Mouse (Mus musculus) adipocyte (in vitro differentiated cells): ENCODE measurements around the gene Cpne8.

Source experiments
- DNase-seq: peaks from one replicate; pipeline ENCODE4 v3.0.0-alpha.2; 2016; ENCODE audit warnings: low spot score

The Cpne8 gene

DNA sequence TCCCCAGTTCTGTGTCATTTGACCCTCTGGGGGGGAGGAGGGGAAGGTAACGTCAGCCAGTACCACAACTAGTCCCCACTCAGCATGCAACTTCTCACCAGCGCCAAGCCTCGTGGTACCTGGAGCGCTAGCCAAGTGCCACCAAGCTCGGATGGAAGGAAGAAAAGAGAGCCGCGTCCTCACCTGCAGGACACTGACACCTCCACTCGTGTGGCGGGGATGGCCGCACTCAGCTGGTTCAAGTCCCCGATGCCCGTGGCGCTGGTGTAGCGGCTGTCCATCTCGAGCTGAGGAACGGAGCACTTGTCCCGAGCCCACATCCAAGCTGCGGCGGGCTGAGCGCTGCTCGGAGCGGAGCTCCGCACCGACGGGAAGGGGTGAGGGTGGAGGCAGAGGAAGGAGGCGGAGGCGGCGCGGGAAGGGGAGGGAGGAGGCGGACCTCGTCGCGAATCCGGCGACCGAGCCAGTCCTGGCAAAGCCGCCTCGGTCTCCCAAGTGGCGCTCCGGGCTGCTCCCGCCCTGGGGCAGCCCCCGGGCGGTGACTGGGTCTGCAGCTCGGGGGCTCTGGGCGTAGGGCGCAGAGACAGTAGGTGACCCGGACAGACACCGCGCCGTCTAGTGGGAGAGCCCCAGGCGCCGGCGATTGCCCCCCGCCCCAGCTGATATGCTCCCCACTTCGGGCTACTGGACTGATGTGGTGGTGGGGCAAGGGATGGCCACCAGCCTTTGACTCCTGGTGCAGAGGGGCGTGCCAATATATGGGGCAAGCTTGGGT is at the start of gene Cpne8:
TSS of gene Cpne8 (minus strand) at position 448 of the 775 bp plus-strand sequence.
- DNase-seq = no peak

DNA sequence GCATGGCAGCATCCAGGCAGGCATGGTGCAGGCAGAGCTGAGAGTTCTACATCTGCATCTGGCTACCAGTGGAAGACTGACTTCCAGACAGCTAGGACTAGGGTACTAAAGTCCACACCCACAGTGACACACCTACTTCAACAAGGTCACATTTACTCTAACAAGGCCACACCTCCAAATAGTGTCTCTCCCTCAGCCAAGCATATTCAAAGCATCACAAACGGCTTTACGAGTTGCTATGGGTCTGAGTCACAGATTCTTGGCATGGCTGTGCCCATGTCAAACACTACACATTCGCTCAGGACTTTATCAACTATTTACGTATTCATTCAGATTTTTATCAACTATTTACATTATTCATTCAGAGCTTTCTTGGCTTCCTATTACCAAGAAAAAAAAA is 38.5 kb upstream of the Cpne8 start:
- DNase-seq = no peak

DNA sequence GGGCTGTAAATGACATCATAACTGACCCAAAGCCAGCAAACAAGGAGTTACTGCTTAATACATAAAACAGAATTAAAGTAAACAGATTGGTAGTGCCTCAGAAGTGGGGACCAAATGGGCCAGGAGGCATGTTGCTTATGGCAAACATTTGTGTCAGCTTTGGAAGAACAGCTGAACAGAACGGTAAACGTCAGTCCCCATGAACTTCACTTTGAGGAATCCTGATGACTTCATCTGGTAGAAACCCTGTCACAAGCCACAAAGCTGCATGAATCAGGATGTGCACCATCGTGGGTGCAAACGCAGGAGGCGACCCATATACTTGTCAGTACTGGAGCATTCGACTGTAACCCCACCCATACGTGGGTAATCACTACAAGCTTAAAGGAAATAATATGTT is 30.1 kb upstream of the Cpne8 start:
- no peak for DNase-seq

DNA sequence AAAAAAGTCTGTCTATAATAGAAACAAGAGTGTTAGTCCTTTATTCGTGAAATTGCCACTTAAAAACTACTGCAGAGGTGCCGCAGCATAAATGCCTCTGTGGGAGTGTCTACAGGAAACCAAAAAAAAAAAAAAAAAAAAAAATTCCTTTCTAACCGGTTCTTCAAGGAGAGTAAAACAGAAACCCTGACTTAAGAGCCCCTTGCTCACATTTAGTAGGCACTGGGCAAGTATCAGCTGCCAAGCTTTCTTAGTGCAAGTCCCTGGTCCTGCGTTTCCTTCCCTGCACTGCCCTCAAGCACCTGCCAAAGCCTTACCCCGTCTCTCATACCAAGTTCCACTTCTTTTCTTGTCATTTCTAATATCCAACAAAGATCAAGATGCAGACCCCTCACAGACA is 25.1 kb upstream of the Cpne8 start:
- DNase-seq = no peak

DNA sequence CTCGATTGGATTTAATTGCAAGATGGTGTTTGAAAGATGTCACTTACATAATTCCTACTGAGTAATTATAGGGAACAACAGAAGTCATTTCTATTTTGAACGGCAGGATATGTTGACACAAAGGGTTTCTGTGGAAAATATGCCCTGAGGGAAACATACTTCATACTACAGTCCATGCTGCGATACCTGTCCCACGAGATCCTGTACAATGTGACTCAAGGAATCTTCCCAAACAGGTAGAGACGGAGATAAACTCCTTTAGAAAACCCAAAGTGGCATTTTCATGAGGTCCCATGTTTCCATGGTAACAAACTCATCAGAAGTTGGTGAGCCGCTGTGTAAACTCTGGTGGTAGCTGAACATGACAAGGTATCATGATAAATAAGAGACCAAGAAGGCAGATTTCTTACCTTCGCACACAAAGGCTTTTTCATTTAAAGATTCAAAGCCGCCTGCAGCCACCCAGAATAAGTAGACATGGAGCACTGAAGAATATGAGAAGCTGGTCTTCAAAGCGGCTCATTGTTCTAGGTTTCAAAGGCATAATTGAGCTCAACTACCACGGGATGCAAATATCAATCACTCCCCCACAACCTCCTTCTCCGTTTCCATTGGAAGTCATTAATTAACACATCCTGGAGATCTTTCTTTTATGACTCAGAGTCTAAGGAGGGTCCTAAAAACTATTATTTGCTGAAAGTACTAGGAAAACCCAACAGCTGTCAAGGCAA is 24.4 kb upstream of the Cpne8 start:
- DNase-seq = no peak

DNA sequence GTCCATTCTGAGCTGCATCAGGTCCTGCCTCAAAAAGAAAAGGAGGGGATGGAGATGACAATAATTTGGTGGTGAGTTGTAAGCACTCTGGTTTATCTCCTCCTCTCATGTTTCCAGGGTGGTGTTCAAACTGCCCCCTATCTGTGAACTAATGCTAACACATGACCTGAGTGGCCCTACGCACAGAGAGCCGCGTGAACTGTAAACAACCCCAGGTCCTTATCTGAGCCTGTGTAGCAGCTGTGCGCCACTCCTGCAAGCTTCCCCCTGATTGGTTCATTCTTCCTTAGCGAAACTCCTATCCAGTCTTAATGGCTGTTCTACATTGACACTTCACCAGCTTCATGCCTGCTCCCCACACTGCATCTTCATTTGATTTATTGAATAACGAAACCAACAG is 7.5 kb upstream of the Cpne8 start:
- no peak for DNase-seq

DNA sequence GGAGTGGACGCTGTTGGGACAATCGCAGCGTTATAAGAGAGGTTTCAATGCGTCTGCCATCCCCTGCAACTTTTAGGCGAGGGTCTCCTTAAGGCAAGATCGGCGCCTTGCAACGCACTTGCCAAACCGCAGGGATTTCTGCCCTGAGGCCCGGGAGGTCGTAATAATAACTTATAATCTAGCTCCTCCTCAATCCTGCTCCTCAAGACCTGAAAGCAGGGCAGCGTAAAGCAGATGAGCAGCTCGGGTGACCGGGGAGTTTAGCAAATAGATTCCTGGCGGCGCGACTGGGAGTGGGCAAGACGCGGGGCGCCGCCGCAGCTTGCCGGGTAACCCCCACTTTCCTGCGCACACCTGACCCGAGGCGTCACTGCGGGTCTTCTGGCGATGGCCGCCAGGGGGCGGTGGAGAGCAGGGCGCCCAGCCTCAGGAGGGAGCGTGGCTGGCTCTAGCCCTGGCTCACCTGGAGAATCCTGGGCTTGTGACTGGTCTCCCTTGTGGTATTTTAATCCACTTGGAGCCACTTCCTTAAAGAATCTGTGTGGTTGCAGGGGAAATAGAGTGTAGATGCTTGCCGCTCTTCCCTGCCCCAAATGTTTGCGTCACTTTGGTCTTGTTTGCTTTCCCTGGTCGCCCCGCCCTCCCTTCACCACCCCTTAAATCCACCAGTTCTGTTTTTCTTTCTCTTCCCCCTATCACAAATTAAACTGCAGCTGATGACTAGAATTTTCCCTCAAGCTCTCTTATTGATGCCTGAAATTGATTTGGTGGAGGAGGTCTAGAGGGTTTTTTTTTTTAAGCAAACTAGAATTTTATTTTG is 738 bp upstream of the Cpne8 start:
- DNase-seq = no peak

DNA sequence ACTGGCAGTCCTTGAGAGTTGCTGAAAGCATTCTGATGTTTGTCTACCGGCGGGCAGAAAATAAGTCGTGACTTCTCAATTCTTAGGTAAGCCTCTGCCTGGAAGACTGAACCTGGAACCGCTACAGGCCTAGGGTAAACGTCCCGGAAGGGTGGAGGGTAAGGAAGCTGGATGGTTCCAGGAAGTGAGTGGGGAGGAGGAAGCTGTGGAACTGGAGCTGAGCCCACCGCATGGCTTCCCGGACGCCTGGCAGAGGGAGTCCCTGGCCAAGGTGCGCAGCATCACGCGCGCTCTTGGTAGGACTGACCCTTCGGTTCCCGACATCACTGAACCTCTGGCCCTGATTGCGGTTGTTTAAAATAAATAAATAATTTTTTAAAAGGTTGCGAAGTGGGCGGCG is 744 bp downstream of the Cpne8 start:
- DNase-seq = no peak

DNA sequence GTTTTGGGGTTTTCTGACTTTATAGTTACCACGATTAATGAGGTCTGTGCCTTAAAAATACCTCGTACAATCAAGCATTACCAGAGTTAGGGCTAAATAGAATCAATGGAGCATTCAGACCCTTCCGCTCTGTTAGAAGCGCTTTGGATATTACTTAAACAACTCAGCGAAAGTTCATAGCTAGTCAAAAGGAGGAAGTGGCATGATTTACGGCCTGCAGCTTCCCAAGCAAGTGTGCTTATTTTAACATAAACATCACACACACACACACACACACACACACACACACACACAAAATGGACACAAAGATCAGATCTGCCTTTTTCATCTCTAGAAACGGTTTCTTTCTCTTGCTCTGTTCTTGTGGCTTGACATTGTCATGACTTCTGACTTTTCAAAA is 9.7 kb downstream of the Cpne8 start:
- no peak for DNase-seq

DNA sequence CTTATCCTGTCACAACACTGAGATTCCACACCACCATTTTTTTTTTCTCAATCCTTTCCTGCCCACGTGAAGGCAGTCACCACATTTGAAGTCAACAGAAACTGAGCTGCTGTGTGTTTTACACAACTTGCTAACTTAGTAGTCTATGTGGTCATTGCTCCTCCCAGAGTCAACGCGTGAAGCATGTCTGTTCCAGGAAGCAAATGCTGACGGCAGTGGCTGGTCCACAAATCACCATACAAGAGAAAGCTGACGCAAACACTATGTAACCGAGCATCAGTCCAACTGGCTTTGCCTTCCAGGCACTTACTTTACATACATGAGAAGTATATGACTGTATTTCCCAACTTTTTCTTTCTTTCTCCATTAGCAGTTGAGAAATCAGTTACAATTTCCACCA is 12.3 kb downstream of the Cpne8 start:
- DNase-seq = no peak

DNA sequence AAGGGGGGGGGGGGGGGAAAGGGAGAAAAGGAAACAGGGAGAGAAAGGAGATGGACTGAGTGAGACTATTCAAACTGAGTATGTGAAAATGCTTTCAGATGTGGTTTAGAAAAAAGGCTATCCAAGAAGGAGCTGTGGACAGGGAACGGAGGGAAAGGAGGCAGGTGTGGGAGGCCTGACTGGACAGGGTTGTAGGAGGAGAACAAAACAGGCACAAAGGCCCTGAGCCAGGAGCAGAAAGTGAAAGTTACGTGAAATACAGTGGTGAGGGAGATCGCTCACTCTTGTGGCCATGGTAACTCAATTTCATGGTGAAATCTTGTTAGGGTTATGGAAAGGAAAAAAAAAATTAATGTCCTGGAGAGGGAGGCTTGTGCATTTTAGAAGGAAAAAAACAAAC is 14.6 kb downstream of the Cpne8 start:
- no peak for DNase-seq

DNA sequence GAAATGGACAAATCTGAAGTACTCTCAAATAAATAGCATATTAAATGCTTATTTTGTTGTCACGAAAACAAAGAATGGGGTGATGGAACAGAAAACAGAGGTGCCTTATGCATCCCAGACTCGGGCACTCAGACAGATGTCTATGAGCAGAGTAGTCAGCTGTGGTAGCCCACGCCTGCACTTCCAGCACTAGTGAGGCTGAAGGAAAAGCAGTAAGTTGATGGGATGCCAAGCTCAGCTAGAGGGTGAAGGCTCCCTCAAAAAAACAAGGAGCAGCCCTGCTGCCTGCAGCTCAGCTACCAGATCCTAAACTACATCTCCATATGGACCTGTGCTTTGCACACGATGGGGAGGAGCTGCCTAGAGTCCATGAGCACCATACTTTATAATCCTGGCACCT is 15.6 kb downstream of the Cpne8 start:
- no peak for DNase-seq

DNA sequence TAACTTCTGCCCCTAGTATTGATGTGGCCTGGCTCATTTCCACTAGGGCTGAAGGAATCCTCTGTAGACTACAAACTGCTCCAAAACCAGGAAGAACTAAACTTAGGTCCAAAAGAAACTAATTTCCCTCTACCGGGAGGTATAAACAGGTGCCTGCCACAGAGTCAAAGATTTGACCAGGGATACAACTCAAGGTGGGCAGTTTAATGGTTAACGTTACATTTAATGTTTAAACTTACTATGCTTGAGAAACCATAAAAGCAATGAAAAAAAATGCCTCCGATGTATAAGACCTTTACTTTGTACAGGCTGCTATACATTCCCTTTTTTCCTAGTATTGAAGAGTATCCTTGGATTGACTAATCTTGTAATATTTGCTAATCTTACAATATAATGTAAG is 18.5 kb downstream of the Cpne8 start:
- no peak for DNase-seq

DNA sequence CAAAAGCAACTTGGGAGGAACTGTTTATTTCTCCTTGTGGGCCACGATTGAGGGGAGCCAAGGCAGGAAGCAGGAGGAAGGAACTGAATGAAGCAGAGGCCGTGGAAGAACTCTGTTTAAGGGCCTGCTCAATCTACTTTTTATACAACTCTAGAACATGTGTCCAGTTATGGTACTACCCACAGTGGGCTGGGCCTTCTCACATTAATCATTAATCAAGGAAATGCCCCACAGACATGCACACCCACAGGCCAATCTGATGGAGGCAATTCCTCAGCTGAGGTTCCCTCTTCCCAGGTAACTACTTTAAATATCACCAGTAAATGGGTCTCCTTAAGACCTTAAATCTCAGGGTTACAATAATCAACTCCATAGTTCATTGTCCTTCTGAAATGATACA is 21.2 kb downstream of the Cpne8 start:
- DNase-seq = no peak

DNA sequence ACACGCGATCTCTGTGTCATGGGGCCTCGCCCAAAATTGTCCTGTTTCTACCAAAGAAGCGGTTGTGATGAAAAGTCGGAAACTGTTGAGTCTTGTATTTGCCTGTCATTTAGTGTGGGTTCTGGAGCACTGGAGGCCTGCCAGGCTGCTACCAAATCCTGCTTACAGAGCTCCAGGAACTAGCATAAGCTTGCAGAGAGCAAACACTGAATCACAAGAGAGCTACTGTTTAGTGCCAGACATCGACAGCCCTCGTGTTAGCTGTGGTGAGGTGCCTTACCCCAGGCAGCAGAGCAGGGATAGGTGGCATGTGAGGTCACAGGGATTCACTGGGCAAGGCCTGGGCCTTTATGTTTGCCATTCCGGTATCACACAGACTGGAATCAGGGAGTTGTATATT is 22.7 kb downstream of the Cpne8 start:
- no peak for DNase-seq

DNA sequence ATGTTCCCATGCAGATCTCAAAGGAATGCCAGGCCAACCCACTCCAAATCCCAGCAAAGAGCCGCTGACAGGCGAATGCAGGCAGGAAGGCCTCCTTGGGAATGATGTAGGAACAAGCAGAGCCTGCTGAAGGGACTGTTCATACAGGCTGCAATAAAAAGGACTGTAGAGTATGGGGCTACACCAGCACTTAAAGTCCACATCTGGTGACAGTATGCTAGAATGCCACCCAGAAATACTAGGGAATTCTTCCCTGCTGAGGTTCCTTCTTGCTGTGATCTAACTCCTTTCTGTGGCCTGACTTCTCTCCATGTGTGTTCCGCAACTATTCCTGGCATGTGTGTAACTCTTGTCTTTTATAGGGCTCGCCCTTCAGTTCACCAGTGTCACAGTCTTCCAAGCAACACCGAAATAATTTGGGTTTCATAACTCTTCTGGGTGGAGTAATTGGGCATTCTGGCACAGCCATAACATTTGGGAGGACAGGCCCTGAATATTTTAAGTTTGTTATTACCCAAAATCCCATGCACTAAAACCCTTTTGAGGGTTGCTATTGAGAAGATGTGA is 32.1 kb downstream of the Cpne8 start:
- DNase-seq = no peak

DNA sequence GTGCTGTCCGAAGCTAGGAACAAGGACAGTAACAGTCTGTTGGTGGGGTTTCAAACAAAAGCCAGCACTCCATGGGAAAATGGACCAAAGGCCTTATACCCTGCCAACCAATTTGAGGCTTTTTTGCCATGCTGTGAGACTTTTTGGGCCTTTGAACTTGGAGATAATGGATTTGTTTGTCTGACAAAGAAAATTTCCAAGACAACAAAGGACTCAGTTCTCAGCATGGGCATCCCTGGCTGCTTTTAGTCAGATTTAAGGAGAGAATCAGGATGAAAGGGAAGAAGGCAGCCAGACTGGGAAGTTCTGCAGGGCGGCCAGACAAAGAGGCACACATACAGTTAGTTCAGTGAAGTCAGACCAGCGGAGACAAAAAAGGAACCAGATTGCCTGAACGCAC is 32.9 kb downstream of the Cpne8 start:
- no peak for DNase-seq

DNA sequence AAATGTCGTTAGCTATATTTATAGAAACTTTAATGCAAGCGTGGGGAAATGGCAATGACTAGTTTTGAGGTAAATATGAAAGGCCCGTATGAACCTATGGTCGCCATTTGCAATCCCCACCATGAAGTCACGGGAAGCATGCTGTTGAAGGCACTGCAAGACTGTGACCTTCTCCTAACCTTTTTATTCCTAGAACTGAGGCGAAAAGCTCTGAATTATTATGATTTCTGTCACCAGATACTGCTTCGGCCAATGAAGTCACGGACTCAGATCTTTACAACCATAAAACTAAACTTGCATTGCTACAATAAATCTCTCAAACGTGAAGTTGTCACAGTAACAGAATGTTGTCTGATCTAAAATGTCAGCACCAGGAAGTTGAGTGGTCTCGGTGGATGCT is 33.4 kb downstream of the Cpne8 start:
- no peak for DNase-seq

DNA sequence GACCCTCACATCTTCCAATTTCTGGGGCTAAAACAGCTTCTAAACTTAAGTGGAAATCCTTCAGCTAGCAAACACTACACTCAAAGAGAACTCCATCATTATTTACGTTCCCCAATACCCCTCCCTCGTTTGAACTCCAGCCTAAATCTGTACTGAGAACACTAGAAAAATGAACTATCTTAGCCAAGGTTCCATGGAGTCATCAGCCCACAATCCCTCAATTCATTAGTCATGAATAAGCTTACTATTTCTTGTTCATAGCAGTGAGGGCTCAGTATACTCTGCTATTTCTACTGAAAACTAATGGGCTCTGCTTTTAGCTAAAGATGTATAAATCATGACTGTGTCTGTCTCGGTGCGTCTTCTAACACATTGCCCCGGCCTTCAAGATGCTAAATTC is 55.0 kb downstream of the Cpne8 start:
- no peak for DNase-seq

DNA sequence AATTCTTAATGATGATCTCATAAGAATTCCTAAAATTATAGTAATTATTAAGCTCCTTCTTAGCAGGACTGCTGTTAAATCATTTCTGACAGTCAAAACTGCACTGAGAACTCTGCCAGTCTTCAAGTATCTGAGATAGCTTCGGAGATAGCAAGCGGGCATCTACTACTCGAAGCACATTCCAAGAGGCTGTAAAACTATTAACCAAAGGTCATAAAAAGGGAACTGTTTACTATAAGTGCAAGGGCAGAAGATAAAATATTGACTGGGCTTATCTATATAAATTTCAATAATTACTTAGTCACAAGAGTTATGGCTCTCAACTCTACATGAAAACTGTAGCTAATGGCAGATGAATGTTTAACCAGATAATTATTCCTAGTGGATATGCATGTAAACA is 57.2 kb downstream of the Cpne8 start:
- no peak for DNase-seq

DNA sequence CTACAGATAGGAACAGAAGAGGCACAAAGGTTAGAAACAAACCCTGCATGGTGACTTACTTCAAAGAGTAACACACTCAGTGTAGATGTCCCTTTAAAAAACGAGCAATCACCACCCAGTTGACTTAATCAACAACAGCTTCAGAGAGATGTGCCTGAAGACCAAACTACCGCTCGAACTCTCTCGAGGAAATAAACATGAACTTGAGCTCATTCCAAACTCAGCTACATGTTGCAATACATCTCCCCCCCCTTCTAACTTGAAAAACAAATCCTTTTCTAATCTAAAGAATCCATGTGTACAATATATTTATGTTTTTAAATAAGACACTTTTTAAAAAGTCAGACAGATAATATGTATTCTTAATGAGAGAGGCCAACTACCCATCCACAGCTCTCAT is 59.5 kb downstream of the Cpne8 start:
- DNase-seq = no peak

DNA sequence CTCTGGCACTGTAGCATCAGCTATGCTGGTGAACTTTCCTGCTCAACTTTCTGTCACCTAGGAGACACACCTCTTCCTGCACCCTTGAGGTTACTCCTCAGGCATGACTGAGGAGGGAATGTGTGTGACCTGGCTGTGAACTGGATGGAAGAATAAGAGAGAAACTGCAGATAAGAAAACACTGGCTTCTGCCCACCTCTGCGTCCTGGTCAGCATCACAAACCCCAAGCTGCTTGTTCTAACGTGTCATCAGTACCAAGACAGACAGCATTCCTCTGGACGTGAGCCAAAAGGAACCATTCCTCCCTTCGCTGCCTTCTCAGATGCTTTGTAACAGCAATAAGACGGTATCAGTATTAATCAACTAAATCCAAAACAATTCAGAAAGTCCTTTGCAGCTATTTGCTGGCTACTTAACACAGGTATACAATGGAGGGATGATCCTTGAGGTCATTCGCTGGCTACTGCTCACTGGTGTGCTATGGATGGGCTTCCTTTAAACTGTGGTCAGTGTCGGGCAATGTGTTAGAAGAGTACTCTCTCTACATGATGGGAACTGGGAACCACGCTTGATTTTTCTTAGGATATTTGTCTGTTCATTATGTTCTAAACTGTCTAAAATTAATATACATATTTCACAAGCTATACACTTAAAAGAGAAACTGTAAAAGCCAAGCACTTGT is 63.0 kb downstream of the Cpne8 start:
- no peak for DNase-seq
